24 mouse cellular contexts compared by ENCODE assay signal in the genomic region with DNA sequence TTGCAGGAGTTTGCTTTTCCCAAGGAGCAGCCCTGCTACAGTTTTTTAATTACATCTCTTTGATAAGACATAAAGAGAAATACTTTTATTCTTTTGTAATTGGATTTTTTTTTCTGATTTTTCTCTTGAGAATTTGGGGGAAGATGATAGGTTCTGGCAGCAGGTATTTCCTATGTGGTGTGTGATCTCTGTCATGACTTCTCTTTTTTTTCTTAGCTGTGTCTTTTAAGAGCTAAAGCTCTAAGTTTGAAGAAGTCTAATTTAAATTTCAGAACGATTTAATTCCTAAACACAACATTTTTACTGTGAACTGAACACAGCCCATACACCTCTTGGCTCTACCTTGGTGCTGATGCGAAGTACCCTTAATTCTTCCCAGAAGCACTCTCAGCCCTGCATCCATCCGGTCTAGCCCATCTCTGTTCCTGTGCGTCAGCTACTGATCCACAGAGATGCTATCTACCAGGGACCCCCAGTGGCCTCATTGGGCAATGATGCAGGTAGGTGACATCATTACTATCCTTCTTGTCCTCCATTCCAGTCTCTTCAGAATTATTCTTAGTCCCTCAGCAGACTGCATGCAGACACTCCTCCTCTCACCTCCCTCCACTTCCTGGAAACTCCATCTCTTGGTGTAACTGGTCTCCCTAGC. TPM values are rescaled to one million over a fixed set of nuclear protein-coding genes. Genes with fewer than 3 reads are reported as not detected.
DNase-seq lines count a peak whose midpoint lies in the region; ATAC-seq and TF ChIP-seq lines count a peak whose summit lies in the region.
"Had no signal": no experiment of that assay in that cellular context is flagged by ENCODE, and none has a peak within 500 bp of the region (broad histone marks: within the 10 kb centered on the region; RNA-seq: fewer than 3 reads in every experiment).

No protein-coding gene starts in this region.

- no peak overlapping the region for H3K27ac ChIP-seq in midbrain, embryonic 11.5 days (ENCODE audit: low read depth, low read length)
- no peak overlapping the region for H3K27ac ChIP-seq in midbrain, embryonic 15.5 days
- H3K27ac ChIP-seq in MEL (ENCODE audit: control insufficient read depth, low read depth, low read length) (no peak overlapping the region), macrophage (peak overlapping the region; percentile 31)
- H3K27ac ChIP-seq: embryonic facial prominence, embryonic 15.5 days; forebrain, embryonic 10.5 days; gastrocnemius, adult 2 months; heart, embryonic 15.5 days; hindbrain, embryonic 10.5 days had no signal

- H3K4me2 ChIP-seq in midbrain, embryonic 11.5 days, result no peak overlapping the region
- no peak overlapping the region for H3K4me2 ChIP-seq in midbrain, embryonic 15.5 days
- H3K4me2 ChIP-seq: embryonic facial prominence, embryonic 15.5 days; heart, embryonic 11.5 days; heart, embryonic 15.5 days had no signal

- H3K79me2 ChIP-seq in MEL (ENCODE audit: control insufficient read depth, insufficient read depth, low read length, poor library complexity) (no peaks in the 10 kb centered on the region), macrophage (ENCODE audit: inconsistent target) (no peaks in the 10 kb centered on the region)

- no peak for TF ChIP-seq POLR2A in MEL (IDR thresholded peaks at IDR 0.05; ENCODE audit: control insufficient read depth in 1 of 2, insufficient read depth in 1 of 2, low read depth in 1 of 2, low read length in 2 of 2, poor library complexity in 1 of 2)

- no peak for TF ChIP-seq RAD21 in MEL (IDR thresholded peaks at IDR 0.05; ENCODE audit: low read depth, low read length)

- H3K9ac ChIP-seq in midbrain, embryonic 11.5 days (ENCODE audit: low read length), result no peak overlapping the region
- H3K9ac ChIP-seq in midbrain, embryonic 15.5 days, result no peak overlapping the region
- no peak overlapping the region for H3K9ac ChIP-seq in MEL (ENCODE audit: control insufficient read depth, low read depth, low read length, poor library complexity, severe bottlenecking)
- H3K9ac ChIP-seq: embryonic facial prominence, embryonic 15.5 days; heart, embryonic 15.5 days had no signal

- no peak overlapping the region for H3K4me3 ChIP-seq in midbrain, embryonic 11.5 days (ENCODE audit: low read depth, low read length)
- H3K4me3 ChIP-seq in midbrain, embryonic 15.5 days, result no peak overlapping the region
- H3K4me3 ChIP-seq in MEL (ENCODE audit: control insufficient read depth in 1 of 2, insufficient read depth in 1 of 2, low read depth in 2 of 2, low read length in 2 of 2) (no peak overlapping the region), macrophage (ENCODE audit: inconsistent target) (no peak overlapping the region)
- H3K4me3 ChIP-seq: embryonic facial prominence, embryonic 15.5 days; erythroblast, embryonic 14.5 days; forebrain, embryonic 10.5 days; gastrocnemius, adult 2 months; heart, embryonic 15.5 days; hindbrain, embryonic 10.5 days had no signal

- no peak for ATAC-seq in midbrain, embryonic 11.5 days (ENCODE audit: low FRiP score)
- ATAC-seq in midbrain, embryonic 15.5 days (replicated peaks), result no peak
- ATAC-seq: forebrain, embryonic 14.5 days; hindbrain, embryonic 16.5 days; inflammation-experienced regulatory T-cells, adult 6 months had no signal

- WGBS in midbrain, embryonic 11.5 days, result 78% methylated on average over 4 of the region's 4 CpGs
- 78% methylated on average over 4 of the region's 4 CpGs for WGBS in midbrain, embryonic 15.5 days
- 57% methylated on average over 3 of the region's 4 CpGs for WGBS in macrophage (ENCODE audit: missing documents)

- TF ChIP-seq EP300 in MEL (IDR thresholded peaks at IDR 0.05; ENCODE audit: low read depth in 1 of 2, low read length in 2 of 2), result no peak

- H3K27me3 ChIP-seq in midbrain, embryonic 11.5 days (ENCODE audit: control insufficient read depth, insufficient read depth, low read length), result no peaks in the 10 kb centered on the region
- no peaks in the 10 kb centered on the region for H3K27me3 ChIP-seq in midbrain, embryonic 15.5 days (replicated peaks)
- H3K27me3 ChIP-seq in MEL (ENCODE audit: control insufficient read depth in 1 of 2, insufficient read depth in 2 of 2, low read length in 2 of 2), result no peaks in the 10 kb centered on the region
- H3K27me3 ChIP-seq: embryonic facial prominence, embryonic 15.5 days; heart, embryonic 15.5 days had no signal

- H3K9me3 ChIP-seq in midbrain, embryonic 11.5 days (ENCODE audit: control insufficient read depth, low read length), result no peaks in the 10 kb centered on the region
- no peaks in the 10 kb centered on the region for H3K9me3 ChIP-seq in midbrain, embryonic 15.5 days
- no peaks in the 10 kb centered on the region for H3K9me3 ChIP-seq in MEL (replicated peaks; ENCODE audit: insufficient read depth, low read length)
- H3K9me3 ChIP-seq: embryonic facial prominence, embryonic 15.5 days; forebrain, embryonic 10.5 days; heart, embryonic 15.5 days; hindbrain, embryonic 10.5 days had no signal

- peak; percentile 79 for DNase-seq in midbrain, embryonic 11.5 days (ENCODE audit: low spot score, missing footprints)
- peak; percentile 42 for DNase-seq in MEL (ENCODE audit: low read depth, low spot score)
- no peak for DNase-seq in Muller cell, postnatal 12 days (ENCODE audit: inconsistent ontology term)
- no peak for DNase-seq in urinary bladder, postnatal 36 days (ENCODE audit: low spot score in 2 of 2)
- no peak for DNase-seq in lung, postnatal 36 days
- DNase-seq: adrenal gland, adult 2 months; adrenal gland, postnatal 25 days; cerebellum, adult 2 months; cerebellum, postnatal 10 days; embryo, embryonic 11 days; gastrocnemius, adult 2 months; gastrocnemius, postnatal 25 days; heart, postnatal 14 days had no signal

- H3K36me3 ChIP-seq in midbrain, embryonic 11.5 days (ENCODE audit: control insufficient read depth, insufficient read depth, low read length), result no peaks in the 10 kb centered on the region
- no peaks in the 10 kb centered on the region for H3K36me3 ChIP-seq in midbrain, embryonic 15.5 days (replicated peaks)
- H3K36me3 ChIP-seq in MEL (ENCODE audit: control insufficient read depth in 1 of 2, insufficient read depth in 2 of 2, low read length in 2 of 2) (peaks cover 0 to 17% of the 10 kb centered on the region in 2 experiments; a peak in 2 of 4 replicates), macrophage (ENCODE audit: inconsistent target) (no peaks in the 10 kb centered on the region)
- H3K36me3 ChIP-seq: embryonic facial prominence, embryonic 15.5 days; forebrain, embryonic 10.5 days; heart, embryonic 15.5 days; hindbrain, embryonic 10.5 days had no signal

- no peaks in the 10 kb centered on the region for H3K4me1 ChIP-seq in midbrain, embryonic 11.5 days (ENCODE audit: control insufficient read depth, insufficient read depth, low read length)
- H3K4me1 ChIP-seq in midbrain, embryonic 15.5 days, result no peaks in the 10 kb centered on the region
- peaks cover 10 to 14% of the 10 kb centered on the region in 2 experiments for H3K4me1 ChIP-seq in MEL (ENCODE audit: control insufficient read depth in 1 of 2, insufficient read depth in 2 of 2, low read length in 2 of 2)
- H3K4me1 ChIP-seq: embryonic facial prominence, embryonic 15.5 days; forebrain, embryonic 10.5 days; heart, embryonic 15.5 days; hindbrain, embryonic 10.5 days had no signal

- no peak for TF ChIP-seq CTCF in MEL (IDR thresholded peaks at IDR 0.05 in 2 of 3, conservative IDR thresholded peaks at IDR 0.05 in 1 of 3; ENCODE audit: control insufficient read depth in 1 of 3, insufficient read depth in 1 of 3, low read depth in 2 of 3, low read length in 3 of 3, poor library complexity in 1 of 3, severe bottlenecking in 1 of 3)

TF ChIP-seq in MEL, 35 proteins besides CTCF, POLR2A, EP300 and RAD21:
- peak; percentile 15; the same call in 1 of the 2 replicates for TF ChIP-seq MYC (IDR thresholded peaks at IDR 0.05; ENCODE audit: low read depth, low read length)
- TF ChIP-seq MXI1 (IDR thresholded peaks at IDR 0.05; ENCODE audit: low read depth, low read length), result no peak
- no peak for TF ChIP-seq TCF12 (IDR thresholded peaks at IDR 0.05; ENCODE audit: low read depth, low read length)
- no peak for TF ChIP-seq JUND (IDR thresholded peaks at IDR 0.05; ENCODE audit: low read depth, low read length)
- TF ChIP-seq ZC3H11A (IDR thresholded peaks at IDR 0.05; ENCODE audit: low read depth, low read length), result no peak
- no peak for TF ChIP-seq MEF2A (IDR thresholded peaks at IDR 0.05; ENCODE audit: extremely low read depth, insufficient replicate concordance, low read depth, low read length, poor library complexity, severe bottlenecking)
- TF ChIP-seq MAFK (IDR thresholded peaks at IDR 0.05; ENCODE audit: borderline replicate concordance, low read depth, low read length), result no peak
- no peak for TF ChIP-seq TBP (IDR thresholded peaks at IDR 0.05; ENCODE audit: low read depth, low read length)
- TF ChIP-seq MYB (IDR thresholded peaks at IDR 0.05; ENCODE audit: low read depth, low read length), result no peak
- TF ChIP-seq NELFE (IDR thresholded peaks at IDR 0.05; ENCODE audit: low read depth, low read length), result no peak
- TF ChIP-seq USF2 (IDR thresholded peaks at IDR 0.05; ENCODE audit: borderline replicate concordance in 1 of 2, insufficient read depth in 1 of 2, low read depth in 1 of 2, low read length in 2 of 2), result no peak
- TF ChIP-seq GABPA (IDR thresholded peaks at IDR 0.05; ENCODE audit: low read depth, low read length), result no peak
- no peak for TF ChIP-seq KAT2A (conservative IDR thresholded peaks at IDR 0.05; ENCODE audit: low read depth, low read length)
- TF ChIP-seq CHD2 (IDR thresholded peaks at IDR 0.05; ENCODE audit: low read length), result no peak
- TF ChIP-seq ZMIZ1 (IDR thresholded peaks at IDR 0.05; ENCODE audit: low read depth, low read length), result no peak
- TF ChIP-seq E2F4 (IDR thresholded peaks at IDR 0.05; ENCODE audit: borderline replicate concordance, low read depth, low read length), result no peak
- TF ChIP-seq ZNF384 (IDR thresholded peaks at IDR 0.05; ENCODE audit: low read depth, low read length), result peak; percentile 63

RNA-seq across cellular contexts. Expression of a gene that starts 14.8 kb away (rescaled TPM):
- 55.5 and 59.3 TPM in 2 replicates for polyA plus RNA-seq in midbrain, embryonic 11.5 days (2014; fragmentation: Nextera tagmentation; extraction: Ambion mirVana)
- polyA plus RNA-seq in midbrain, embryonic 15.5 days (2015; fragmentation: Nextera tagmentation; extraction: Ambion mirVana), result 57.8 and 65.8 TPM in 2 replicates
- 19.0 and 26.8 TPM in 2 replicates for total RNA-seq in MEL (2012; rRNA removed)
- 10 to 100 TPM; 46.5 to 53.9 TPM for polyA plus RNA-seq in MEL (2012; ENCODE audit: insufficient read depth in 1 of 2, insufficient read length in 2 of 2, low read depth in 1 of 2, low replicate concordance in 2 of 2, missing spikeins in 1 of 2)
- total RNA-seq in macrophage (2018; cell fraction: chromatin; rRNA removed), result 100 to 1,000 TPM in 1 of 26 experiments, 10 to 100 TPM in 20, 1 to 10 TPM in 5; 6.4 to 109 (median 22.0) TPM
- 100 to 1,000 TPM in 1 of 26 experiments, 10 to 100 TPM in 25; 55.1 to 152 (median 72.1) TPM for total RNA-seq in macrophage (2018; cell fraction: cytosol; rRNA removed)
- 100 to 1,000 TPM in 1 of 26 experiments, 10 to 100 TPM in 25; 13.7 to 108 (median 47.6) TPM for total RNA-seq in macrophage (2018; cell fraction: nucleus; rRNA removed)
- 51.1 to 93.2 TPM (median 65.8 TPM) in 3 replicates for polyA plus RNA-seq in macrophage (2018)

Comparison
In these comparisons a context has a peak if more than half of its experiments do, and no peak if none do; other contexts are left out.
1. DNase-seq: peak in midbrain, embryonic 11.5 days (single experiment) and MEL (single experiment); none in Muller cell, postnatal 12 days (single experiment), urinary bladder, postnatal 36 days (0 of 2) and lung, postnatal 36 days (single experiment).